Mouse (Mus musculus) kidney, adult 2 months (tissue): ENCODE measurements around the gene Ccdc3. TPM values are rescaled to one million over a fixed set of nuclear protein-coding genes. Genes with fewer than 3 reads are reported as not detected.

Experiments
- DNase-seq: peaks from one replicate; pipeline ENCODE4 v3.0.0; 2021
- H3K27ac ChIP-seq: fragments of 200-500 bp; 2 replicates; pipeline ENCODE4 v1.5.1; 2012; ENCODE audit warnings: low read depth, low read length, control low read depth, inconsistent platforms; ENCODE audit not compliant: insufficient read depth
- H3K27me3 ChIP-seq: fragments of 200-500 bp; replicated peaks from 2 replicates; pipeline ENCODE4 v1.6.1; 2012; ENCODE audit warnings: mild to moderate bottlenecking, moderate library complexity, low read length, inconsistent platforms; ENCODE audit not compliant: control insufficient read depth, insufficient read depth
- H3K36me3 ChIP-seq: fragments of 200-500 bp; 2 replicates; pipeline ENCODE4 v1.6.1; 2012; ENCODE audit warnings: mild to moderate bottlenecking, moderate library complexity, low read length, inconsistent platforms; ENCODE audit not compliant: control insufficient read depth, insufficient read depth
- H3K4me1 ChIP-seq: fragments of 200-500 bp; 2 replicates; pipeline ENCODE4 v1.6.1; 2011; ENCODE audit warnings: low read length; ENCODE audit not compliant: control insufficient read depth, insufficient read depth
- H3K4me3 ChIP-seq: fragments of 200-500 bp; 2 replicates; pipeline ENCODE4 v1.5.1; 2011; ENCODE audit warnings: mild to moderate bottlenecking, low read depth, low read length, control low read depth; ENCODE audit not compliant: insufficient read depth
- CTCF ChIP-seq: fragments of 200-500 bp; conservative IDR thresholded peaks from 2 replicates; pipeline ENCODE4 v1.5.1; 2011; ENCODE audit warnings: low read depth, mild to moderate bottlenecking, control low read depth, low read length, moderate library complexity, mixed read lengths; ENCODE audit not compliant: insufficient read depth, insufficient read length
- POLR2A ChIP-seq: fragments of 200-500 bp; IDR thresholded peaks from one replicate; pipeline ENCODE4 v1.6.1; 2011; ENCODE audit warnings: low read depth, low read length, control low read depth
- WGBS: fragments of 180-500 bp; shearing (Covaris S2); methylation state at CpG from one replicate; pipeline ENCODE4 v1.1.7; 2018; 5-methylcytosine and 5-hydroxymethylcytosine counted together
- polyA plus RNA-seq: library from polyadenylated mRNA; depleted of rRNA; stranded (reverse); fragments of >200 nt; gene quantifications from 2 replicates; pipeline ENCODE4 v1.2.3, GENCODE M21; 2012

The Ccdc3 gene
- polyA plus RNA-seq, 1 experiment: 3.7 TPM

- WGBS: 76% methylated on average over 11 of the region's 11 CpGs
- no peak overlapping the region for H3K27ac ChIP-seq
- H3K4me1 ChIP-seq: no peaks in the 10 kb centered on the region
- H3K36me3 ChIP-seq: no peaks in the 10 kb centered on the region
- no peaks in the 10 kb centered on the region for H3K27me3 ChIP-seq
- no peak overlapping the region for H3K4me3 ChIP-seq
- no peak for DNase-seq
- TF ChIP-seq CTCF: peak; percentile 25; the same call in 1 of the 2 replicates
- no peak for TF ChIP-seq POLR2A
Observed at GRCm38 (mm10) chr2:5161002-5161745, 23.6 kb downstream of the Ccdc3 start.

- Histone ChIP-seq H3K4me3 (no peak overlapping the region), H3K27me3 (no peaks in the 10 kb centered on the region), H3K27ac (no peak overlapping the region), H3K36me3 (no peaks in the 10 kb centered on the region), H3K4me1 (no peaks in the 10 kb centered on the region)
- TF ChIP-seq POLR2A (no peak), CTCF (no peak)
- DNase-seq: no peak
- 90% methylated on average over 3 of the region's 3 CpGs for WGBS
Observed at GRCm38 (mm10) chr2:5161908-5162674, 24.5 kb downstream of the Ccdc3 start.

GRCm38 (mm10) chr2:5162756-5163155, 25.2 kb downstream of the Ccdc3 start:
- no peaks in the 10 kb centered on the region for H3K36me3 ChIP-seq
- H3K4me1 ChIP-seq: no peaks in the 10 kb centered on the region
- H3K27me3 ChIP-seq: no peaks in the 10 kb centered on the region
- no peak for DNase-seq
- WGBS: 67% methylated on average over 5 of the region's 5 CpGs
- no peak for TF ChIP-seq POLR2A
- TF ChIP-seq CTCF: no peak
- no peak overlapping the region for H3K4me3 ChIP-seq
- no peak overlapping the region for H3K27ac ChIP-seq

GRCm38 (mm10) chr2:5165941-5166361, 28.4 kb downstream of the Ccdc3 start:
- DNase-seq: no peak
- Histone ChIP-seq H3K27ac (no peak overlapping the region), H3K4me1 (no peaks in the 10 kb centered on the region), H3K4me3 (no peak overlapping the region), H3K27me3 (no peaks in the 10 kb centered on the region), H3K36me3 (no peaks in the 10 kb centered on the region)
- 38% methylated on average over 4 of the region's 4 CpGs for WGBS
- TF ChIP-seq CTCF (no peak), POLR2A (no peak)

- TF ChIP-seq CTCF: no peak
- no peak for TF ChIP-seq POLR2A
- no peaks in the 10 kb centered on the region for H3K36me3 ChIP-seq
- no peaks in the 10 kb centered on the region for H3K27me3 ChIP-seq
- no peak overlapping the region for H3K4me3 ChIP-seq
- WGBS: 77% methylated on average over 2 of the region's 2 CpGs
- H3K4me1 ChIP-seq: no peaks in the 10 kb centered on the region
- H3K27ac ChIP-seq: no peak overlapping the region
- no peak for DNase-seq
Observed at GRCm38 (mm10) chr2:5166796-5167195, 29.2 kb downstream of the Ccdc3 start.

- no peak for DNase-seq
- WGBS: 79% methylated on average over 4 of the region's 4 CpGs
- no peak overlapping the region for H3K27ac ChIP-seq
- H3K4me1 ChIP-seq: no peaks in the 10 kb centered on the region
- H3K4me3 ChIP-seq: no peak overlapping the region
- TF ChIP-seq CTCF: no peak
- no peak for TF ChIP-seq POLR2A
- H3K27me3 ChIP-seq: no peaks in the 10 kb centered on the region
- H3K36me3 ChIP-seq: no peaks in the 10 kb centered on the region
Observed at GRCm38 (mm10) chr2:5170815-5171214, 33.2 kb downstream of the Ccdc3 start.
